Mouse (Mus musculus): Measurements from ENCODE around the gene Plxnb3. TPM values are rescaled to one million over a fixed set of nuclear protein-coding genes. Genes with fewer than 3 reads are reported as not detected.

Gene Plxnb3
- polyA plus RNA-seq, 1 experiment from 2014 or later: 0.50 TPM

GRCm38 (mm10) chrX:73788501-73788900 lies 31.6 kb downstream of the Plxnb3 start:
- Histone ChIP-seq H3K9me3 (no peaks in the 10 kb centered on the region), H3K36me3 (peaks cover 19% of the 10 kb centered on the region), H3K4me2 (peak overlapping the region; percentile 66), H3K4me1 (replicated peaks) (peaks cover 29% of the 10 kb centered on the region), H3K4me3 (peak overlapping the region; percentile 57; the same call in 1 of the 2 replicates), H3K27ac (replicated peaks) (no peak overlapping the region), H3K27me3 (no peaks in the 10 kb centered on the region), H3K9ac (0 out of 2 replicates have a peak overlapping the region, but pooled peaks have one; percentile 82)
- WGBS: 100% methylated on average over 1 of the region's 1 CpGs
- no peak for ATAC-seq (ENCODE audit: low read depth)

- Histone ChIP-seq H3K9me3 (no peaks in the 10 kb centered on the region), H3K9ac (no peak overlapping the region), H3K27ac (replicated peaks) (no peak overlapping the region), H3K4me1 (replicated peaks) (peaks cover 10% of the 10 kb centered on the region), H3K4me3 (no peak overlapping the region), H3K36me3 (peaks cover 35% of the 10 kb centered on the region), H3K27me3 (no peaks in the 10 kb centered on the region), H3K4me2 (no peak overlapping the region)
- ATAC-seq (ENCODE audit: low read depth): no peak
Measured at GRCm38 (mm10) chrX:73793039-73793438, 36.1 kb downstream of the Plxnb3 start.

- ATAC-seq (ENCODE audit: low read depth): no peak
- H3K9me3 ChIP-seq: no peaks in the 10 kb centered on the region
- no peak overlapping the region for H3K9ac ChIP-seq
- no peak overlapping the region for H3K4me3 ChIP-seq
- 33% methylated on average over 1 of the region's 1 CpGs for WGBS
- H3K4me2 ChIP-seq: no peak overlapping the region
- H3K27ac ChIP-seq (replicated peaks): no peak overlapping the region
- H3K4me1 ChIP-seq (replicated peaks): peaks cover 5% of the 10 kb centered on the region
- peaks cover 35% of the 10 kb centered on the region for H3K36me3 ChIP-seq
- no peaks in the 10 kb centered on the region for H3K27me3 ChIP-seq
Measured at GRCm38 (mm10) chrX:73793505-73793904, 36.6 kb downstream of the Plxnb3 start.

- no peaks in the 10 kb centered on the region; the same call in 1 of the 2 replicates for H3K4me1 ChIP-seq (replicated peaks)
- H3K36me3 ChIP-seq: peaks cover 17% of the 10 kb centered on the region
- no peak overlapping the region for H3K27ac ChIP-seq (replicated peaks)
- H3K9ac ChIP-seq: no peak overlapping the region
- no peak overlapping the region for H3K4me3 ChIP-seq
- no peak overlapping the region for H3K4me2 ChIP-seq
- no peaks in the 10 kb centered on the region for H3K9me3 ChIP-seq
- H3K27me3 ChIP-seq: no peaks in the 10 kb centered on the region
- 95% methylated on average over 2 of the region's 2 CpGs for WGBS
- ATAC-seq (ENCODE audit: low read depth): no peak
Measured at GRCm38 (mm10) chrX:73797511-73797910, 40.6 kb downstream of the Plxnb3 start.

- Histone ChIP-seq H3K36me3 (peaks cover 17% of the 10 kb centered on the region), H3K4me3 (no peak overlapping the region), H3K4me1 (replicated peaks) (no peaks in the 10 kb centered on the region; the same call in 1 of the 2 replicates), H3K27ac (replicated peaks) (no peak overlapping the region), H3K9me3 (no peaks in the 10 kb centered on the region), H3K9ac (no peak overlapping the region), H3K4me2 (no peak overlapping the region), H3K27me3 (no peaks in the 10 kb centered on the region)
- ATAC-seq (ENCODE audit: low read depth): peak; percentile 66
- 35% methylated on average over 9 of the region's 9 CpGs for WGBS
Measured at GRCm38 (mm10) chrX:73798502-73798901, 41.6 kb downstream of the Plxnb3 start.

- Histone ChIP-seq H3K27ac (replicated peaks) (no peak overlapping the region), H3K36me3 (no peaks in the 10 kb centered on the region), H3K4me1 (replicated peaks) (peaks cover 12% of the 10 kb centered on the region), H3K9ac (no peak overlapping the region), H3K4me3 (no peak overlapping the region), H3K9me3 (no peaks in the 10 kb centered on the region), H3K27me3 (no peaks in the 10 kb centered on the region), H3K4me2 (no peak overlapping the region)
- WGBS: 35% methylated on average over 1 of the region's 1 CpGs
- peak; percentile 50; the same call in 1 of the 2 replicates for ATAC-seq (ENCODE audit: low read depth)
Measured at GRCm38 (mm10) chrX:73805814-73806213, 48.9 kb downstream of the Plxnb3 start.

GRCm38 (mm10) chrX:73815072-73815471 lies 58.2 kb downstream of the Plxnb3 start:
- ATAC-seq (ENCODE audit: low read depth): peak; percentile 86
- H3K4me3 ChIP-seq: peak overlapping the region; percentile 31
- H3K9ac ChIP-seq: peak overlapping the region; percentile 69
- no peaks in the 10 kb centered on the region for H3K27me3 ChIP-seq
- H3K36me3 ChIP-seq: no peaks in the 10 kb centered on the region
- no peaks in the 10 kb centered on the region for H3K4me1 ChIP-seq (replicated peaks)
- H3K4me2 ChIP-seq: peak overlapping the region; percentile 52
- H3K27ac ChIP-seq (replicated peaks): peak overlapping the region; percentile 82
- no peaks in the 10 kb centered on the region for H3K9me3 ChIP-seq
- WGBS: 21% methylated on average over 14 of the region's 14 CpGs

GRCm38 (mm10) chrX:73816596-73817314 lies 59.9 kb downstream of the Plxnb3 start:
- WGBS: 64% methylated on average over 3 of the region's 3 CpGs
- Histone ChIP-seq H3K9ac (no peak overlapping the region), H3K4me3 (no peak overlapping the region), H3K36me3 (no peaks in the 10 kb centered on the region), H3K4me1 (replicated peaks) (peaks cover 4% of the 10 kb centered on the region), H3K9me3 (no peaks in the 10 kb centered on the region), H3K27me3 (no peaks in the 10 kb centered on the region), H3K27ac (replicated peaks) (no peak overlapping the region), H3K4me2 (no peak overlapping the region)
- ATAC-seq (ENCODE audit: low read depth): no peak

Other genes starting within 250 kb of the Plxnb3 start
- gene Dusp9, start 117.7 kb upstream of the Plxnb3 start, polyA plus RNA-seq (2015; fragmentation: Nextera tagmentation; extraction: Ambion mirVana): 1.1 and 1.6 TPM in 2 replicates
- 86.2 and 94.4 TPM in 2 replicates for gene Pnck, start 97.0 kb upstream of the Plxnb3 start, polyA plus RNA-seq (2015; fragmentation: Nextera tagmentation; extraction: Ambion mirVana)
- gene Slc6a8, start 83.9 kb upstream of the Plxnb3 start, polyA plus RNA-seq (2015; fragmentation: Nextera tagmentation; extraction: Ambion mirVana): 7.7 and 7.8 TPM in 2 replicates
- gene Bcap31, start 40.9 kb upstream of the Plxnb3 start, polyA plus RNA-seq (2015; fragmentation: Nextera tagmentation; extraction: Ambion mirVana): 147 and 150 TPM in 2 replicates
- 10.3 and 11.1 TPM in 2 replicates for gene Abcd1, start 40.5 kb upstream of the Plxnb3 start, polyA plus RNA-seq (2015; fragmentation: Nextera tagmentation; extraction: Ambion mirVana)
- gene Srpk3, start 17.3 kb downstream of the Plxnb3 start, polyA plus RNA-seq (2015; fragmentation: Nextera tagmentation; extraction: Ambion mirVana): 2.6 and 5.1 TPM in 2 replicates
- 226 and 232 TPM in 2 replicates for gene Idh3g, start 29.8 kb downstream of the Plxnb3 start, polyA plus RNA-seq (2015; fragmentation: Nextera tagmentation; extraction: Ambion mirVana)
- 144 and 160 TPM in 2 replicates for gene Ssr4, start 29.9 kb downstream of the Plxnb3 start, polyA plus RNA-seq (2015; fragmentation: Nextera tagmentation; extraction: Ambion mirVana)
- 2.6 and 3.2 TPM in 2 replicates for gene Pdzd4, start 67.9 kb downstream of the Plxnb3 start, polyA plus RNA-seq (2015; fragmentation: Nextera tagmentation; extraction: Ambion mirVana)
- gene Avpr2, start 135.0 kb downstream of the Plxnb3 start, polyA plus RNA-seq (2015; fragmentation: Nextera tagmentation; extraction: Ambion mirVana): 0.14 and 0.15 TPM in 2 replicates
- 97.6 and 98.7 TPM in 2 replicates for gene L1cam, start 139.0 kb downstream of the Plxnb3 start, polyA plus RNA-seq (2015; fragmentation: Nextera tagmentation; extraction: Ambion mirVana)
- 2.8 and 3.2 TPM in 2 replicates for gene Arhgap4, start 164.8 kb downstream of the Plxnb3 start, polyA plus RNA-seq (2015; fragmentation: Nextera tagmentation; extraction: Ambion mirVana)
- gene Naa10, start 164.9 kb downstream of the Plxnb3 start, polyA plus RNA-seq (2015; fragmentation: Nextera tagmentation; extraction: Ambion mirVana): 97.3 and 112 TPM in 2 replicates
- 13.2 and 14.3 TPM in 2 replicates for gene Renbp, start 173.8 kb downstream of the Plxnb3 start, polyA plus RNA-seq (2015; fragmentation: Nextera tagmentation; extraction: Ambion mirVana)
- gene Hcfc1, start 209.3 kb downstream of the Plxnb3 start, polyA plus RNA-seq (2015; fragmentation: Nextera tagmentation; extraction: Ambion mirVana): 44.4 and 48.9 TPM in 2 replicates